23 mouse cellular contexts compared by ENCODE assay signal in genomic region chr9:28681252-28682037, GRCm38 (mm10).
DNase-seq lines count a peak whose midpoint lies in the region; ATAC-seq lines count a peak whose summit lies in the region.
"Had no signal": no experiment of that assay in that cellular context is flagged by ENCODE, and none has a peak within 500 bp of the region (broad histone marks: within the 10 kb centered on the region; RNA-seq: fewer than 3 reads in every experiment).

No protein-coding gene starts in this region.

- ATAC-seq in forebrain, embryonic 15.5 days (replicated peaks) = no peak
- no peak for ATAC-seq in neural tube, embryonic 13.5 days (ENCODE audit: low read depth)
- no peak for ATAC-seq in neural tube, embryonic 15.5 days (ENCODE audit: low FRiP score)
- ATAC-seq in inflammation-experienced regulatory T-cells, adult 6 months = no peak
- ATAC-seq: liver, embryonic 12.5 days had no signal

- no peaks in the 10 kb centered on the region for H3K36me3 ChIP-seq in forebrain, embryonic 15.5 days
- no peaks in the 10 kb centered on the region for H3K36me3 ChIP-seq in forebrain, embryonic 10.5 days (replicated peaks)
- no peaks in the 10 kb centered on the region for H3K36me3 ChIP-seq in neural tube, embryonic 13.5 days
- H3K36me3 ChIP-seq in neural tube, embryonic 15.5 days = no peaks in the 10 kb centered on the region
- H3K36me3 ChIP-seq: heart, embryonic 12.5 days; hindbrain, embryonic 12.5 days; liver, embryonic 12.5 days; neural tube, embryonic 12.5 days had no signal

- DNase-seq in forebrain, embryonic 10.5 days (ENCODE audit: extremely low spot score, low spot score) = no peak
- peak; percentile 49 to 69 for DNase-seq in cerebellum, postnatal 10 days
- no peak for DNase-seq in liver
- DNase-seq: B cell, adult 2 months; embryo, embryonic 11 days; heart, postnatal 14 days; kidney, adult 8-10 months; kidney, postnatal 14 days; layer of hippocampus, postnatal 36 days; lung, adult 2 months; right cerebral cortex, postnatal 25 days; thymus, adult 18-20 months; thymus, postnatal 4 days had no signal

- H3K4me2 ChIP-seq in forebrain, embryonic 15.5 days (replicated peaks) = no peak overlapping the region
- no peak overlapping the region for H3K4me2 ChIP-seq in neural tube, embryonic 13.5 days
- H3K4me2 ChIP-seq in neural tube, embryonic 15.5 days = no peak overlapping the region
- H3K4me2 ChIP-seq: heart, embryonic 12.5 days; hindbrain, embryonic 12.5 days; liver, embryonic 12.5 days; neural tube, embryonic 12.5 days had no signal

- H3K9me3 ChIP-seq in forebrain, embryonic 15.5 days = no peaks in the 10 kb centered on the region
- no peaks in the 10 kb centered on the region for H3K9me3 ChIP-seq in forebrain, embryonic 10.5 days
- H3K9me3 ChIP-seq in neural tube, embryonic 13.5 days = no peaks in the 10 kb centered on the region
- no peaks in the 10 kb centered on the region for H3K9me3 ChIP-seq in neural tube, embryonic 15.5 days (replicated peaks)
- H3K9me3 ChIP-seq: heart, embryonic 12.5 days; hindbrain, embryonic 12.5 days; liver, embryonic 12.5 days; megakaryocyte, embryonic 14.5 days; neural tube, embryonic 12.5 days had no signal

- peaks cover 16% of the 10 kb centered on the region for H3K4me1 ChIP-seq in forebrain, embryonic 15.5 days
- peaks cover 15% of the 10 kb centered on the region for H3K4me1 ChIP-seq in forebrain, embryonic 10.5 days
- peaks cover 15% of the 10 kb centered on the region for H3K4me1 ChIP-seq in neural tube, embryonic 13.5 days (replicated peaks)
- peaks cover 10% of the 10 kb centered on the region for H3K4me1 ChIP-seq in neural tube, embryonic 15.5 days
- H3K4me1 ChIP-seq: heart, embryonic 12.5 days; hindbrain, embryonic 12.5 days; liver, embryonic 12.5 days; megakaryocyte, embryonic 14.5 days; neural tube, embryonic 12.5 days had no signal

- no peak overlapping the region for H3K9ac ChIP-seq in forebrain, embryonic 15.5 days (replicated peaks)
- no peak overlapping the region for H3K9ac ChIP-seq in neural tube, embryonic 13.5 days
- H3K9ac ChIP-seq in neural tube, embryonic 15.5 days (replicated peaks) = no peak overlapping the region
- H3K9ac ChIP-seq: heart, embryonic 12.5 days; hindbrain, embryonic 12.5 days; liver, embryonic 12.5 days; neural tube, embryonic 12.5 days had no signal

- no peak overlapping the region for H3K4me3 ChIP-seq in forebrain, embryonic 15.5 days
- no peak overlapping the region for H3K4me3 ChIP-seq in forebrain, embryonic 10.5 days
- no peak overlapping the region for H3K4me3 ChIP-seq in neural tube, embryonic 13.5 days
- H3K4me3 ChIP-seq in neural tube, embryonic 15.5 days (replicated peaks) = no peak overlapping the region
- H3K4me3 ChIP-seq: heart, embryonic 12.5 days; hindbrain, embryonic 12.5 days; layer of hippocampus, adult 2 months; liver, embryonic 12.5 days; megakaryocyte, embryonic 14.5 days; neural tube, embryonic 12.5 days had no signal

- H3K27ac ChIP-seq in forebrain, embryonic 15.5 days (replicated peaks) = peak overlapping the region; percentile 71; the same call in 1 of the 2 replicates
- H3K27ac ChIP-seq in forebrain, embryonic 10.5 days = no peak overlapping the region
- peak overlapping the region; percentile 46; the same call in 1 of the 2 replicates for H3K27ac ChIP-seq in neural tube, embryonic 13.5 days (replicated peaks)
- H3K27ac ChIP-seq in neural tube, embryonic 15.5 days (replicated peaks) = no peak overlapping the region; the same call in 1 of the 2 replicates
- H3K27ac ChIP-seq: hindbrain, embryonic 12.5 days; layer of hippocampus, adult 2 months; liver, embryonic 12.5 days; neural tube, embryonic 12.5 days had no signal

- H3K27me3 ChIP-seq in forebrain, embryonic 15.5 days = no peaks in the 10 kb centered on the region
- H3K27me3 ChIP-seq in forebrain, embryonic 10.5 days (ENCODE audit: poor library complexity, severe bottlenecking) = no peaks in the 10 kb centered on the region
- H3K27me3 ChIP-seq in neural tube, embryonic 13.5 days = no peaks in the 10 kb centered on the region
- H3K27me3 ChIP-seq in neural tube, embryonic 15.5 days (replicated peaks) = no peaks in the 10 kb centered on the region
- H3K27me3 ChIP-seq: heart, embryonic 12.5 days; hindbrain, embryonic 12.5 days; liver, embryonic 12.5 days; megakaryocyte, embryonic 14.5 days; neural tube, embryonic 12.5 days had no signal

- WGBS in forebrain, embryonic 15.5 days = 19% methylated on average over 6 of the region's 6 CpGs
- 46% methylated on average over 6 of the region's 6 CpGs for WGBS in forebrain, embryonic 10.5 days
- WGBS in neural tube, embryonic 13.5 days = 53% methylated on average over 6 of the region's 6 CpGs
- WGBS in neural tube, embryonic 15.5 days = 58% methylated on average over 6 of the region's 6 CpGs

Comparison
In these comparisons a context has a peak if more than half of its experiments do, and no peak if none do; other contexts are left out.
1. H3K27ac ChIP-seq: peak in forebrain, embryonic 15.5 days (single experiment) and neural tube, embryonic 13.5 days (single experiment); none in forebrain, embryonic 10.5 days (single experiment) and neural tube, embryonic 15.5 days (single experiment).
2. DNase-seq: peak in cerebellum, postnatal 10 days (2 of 2); none in forebrain, embryonic 10.5 days (single experiment) and liver (single experiment).